Mouse (Mus musculus): ENCODE results near the gene Rai1. TPM values are rescaled to one million over a fixed set of nuclear protein-coding genes. Genes with fewer than 3 reads are reported as not detected.
A peak's percentile ranks its signal among the peaks of the same experiment; 100 is the strongest.

The Rai1 gene
- polyA plus RNA-seq, 2 experiments, result 4.5 to 7.2 TPM

DNA sequence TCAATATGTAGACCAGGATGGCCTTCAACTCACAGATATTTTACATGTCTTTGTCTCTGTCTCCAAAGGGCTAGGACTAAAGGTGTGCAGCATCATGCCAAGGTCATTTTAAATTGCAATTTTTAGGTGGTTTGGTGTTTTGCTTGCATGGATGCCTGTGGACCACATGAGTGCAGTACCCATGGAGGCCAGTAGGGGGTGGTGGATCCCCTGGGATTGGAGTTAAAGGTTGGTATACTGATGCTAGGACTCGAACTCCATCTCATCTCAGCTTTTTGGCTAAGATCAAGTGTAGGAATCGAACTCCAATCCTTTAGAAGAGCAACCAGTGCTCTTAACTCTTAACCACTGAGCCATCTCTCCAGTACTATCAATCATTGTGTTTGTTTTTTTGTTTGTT is 20.2 kb upstream of the Rai1 start:
- no peaks in the 10 kb centered on the region for H3K27me3 ChIP-seq (ENCODE audit: control insufficient read depth, insufficient read depth, low read length)

DNA sequence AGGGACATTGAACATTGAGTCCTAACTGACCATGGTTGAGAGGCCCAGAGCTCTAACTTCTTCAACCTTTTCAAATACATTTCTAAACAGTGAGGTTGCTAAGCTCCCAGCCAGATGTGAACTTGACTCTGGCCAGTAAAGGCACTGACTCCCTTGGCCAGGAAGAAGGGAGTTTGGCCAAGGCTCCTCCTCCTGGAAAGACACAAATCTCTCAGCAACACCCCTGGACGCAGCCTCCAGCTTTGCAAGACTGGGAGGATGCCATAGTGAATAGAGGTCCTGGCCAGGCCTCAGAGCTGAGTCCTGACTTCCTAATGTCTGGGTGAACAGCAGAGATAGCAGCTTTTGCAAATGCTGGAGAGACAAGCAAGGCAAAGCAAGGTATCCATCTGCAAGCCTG is 18.1 kb upstream of the Rai1 start:
- no peak overlapping the region for H3K4me3 ChIP-seq (ENCODE audit: insufficient read depth in 1 of 2, low read depth in 2 of 2, low read length in 2 of 2)
- TF ChIP-seq CTCF (IDR thresholded peaks at IDR 0.05; ENCODE audit: low read depth) (no peak), EP300 (IDR thresholded peaks at IDR 0.05; ENCODE audit: low read depth) (no peak)
- no peak overlapping the region for H3K27ac ChIP-seq
- H3K4me1 ChIP-seq (replicated peaks; ENCODE audit: control insufficient read depth in 2 of 2, insufficient read depth in 2 of 2, low read length in 1 of 2), result peaks cover 10 to 17% of the 10 kb centered on the region in 2 experiments
- 61% methylated on average over 1 of the region's 1 CpGs for WGBS (ENCODE audit: insufficient replicate concordance)
- no peak overlapping the region for H3K9ac ChIP-seq (replicated peaks)
- no peak for ATAC-seq (ENCODE audit: insufficient read depth)
- H3K36me3 ChIP-seq (replicated peaks; ENCODE audit: control insufficient read depth, insufficient read depth, low read depth), result no peaks in the 10 kb centered on the region
- H3K27me3 ChIP-seq (ENCODE audit: control insufficient read depth, insufficient read depth, low read length), result no peaks in the 10 kb centered on the region
- no peak overlapping the region for H3K4me2 ChIP-seq (ENCODE audit: low read depth)
- DNase-seq (ENCODE audit: low read depth in 3 of 3, low spot score in 3 of 3), result no peak
- no peaks in the 10 kb centered on the region for H3K9me3 ChIP-seq (ENCODE audit: control insufficient read depth, low read length)

More for the DNA sequence above, 20.2 kb upstream of the Rai1 start:
- ATAC-seq (ENCODE audit: insufficient read depth) (no peak), DNase-seq (ENCODE audit: low read depth in 3 of 3, low spot score in 3 of 3) (peak in 1 of 3 experiments; percentile 30)
- Histone ChIP-seq H3K4me3 (ENCODE audit: insufficient read depth in 1 of 2, low read depth in 2 of 2, low read length in 2 of 2) (no peak overlapping the region), H3K36me3 (replicated peaks; ENCODE audit: control insufficient read depth, insufficient read depth, low read depth) (no peaks in the 10 kb centered on the region), H3K9ac (replicated peaks) (no peak overlapping the region), H3K4me1 (replicated peaks; ENCODE audit: control insufficient read depth in 2 of 2, insufficient read depth in 2 of 2, low read length in 1 of 2) (no peaks in the 10 kb centered on the region), H3K27ac (no peak overlapping the region), H3K9me3 (ENCODE audit: control insufficient read depth, low read length) (no peaks in the 10 kb centered on the region), H3K4me2 (ENCODE audit: low read depth) (no peak overlapping the region)
- TF ChIP-seq EP300 (IDR thresholded peaks at IDR 0.05; ENCODE audit: low read depth), result no peak
- TF ChIP-seq CTCF (IDR thresholded peaks at IDR 0.05; ENCODE audit: low read depth), result peak; percentile 93
- WGBS (ENCODE audit: insufficient replicate concordance), result 16% methylated on average over 2 of the region's 2 CpGs

DNA sequence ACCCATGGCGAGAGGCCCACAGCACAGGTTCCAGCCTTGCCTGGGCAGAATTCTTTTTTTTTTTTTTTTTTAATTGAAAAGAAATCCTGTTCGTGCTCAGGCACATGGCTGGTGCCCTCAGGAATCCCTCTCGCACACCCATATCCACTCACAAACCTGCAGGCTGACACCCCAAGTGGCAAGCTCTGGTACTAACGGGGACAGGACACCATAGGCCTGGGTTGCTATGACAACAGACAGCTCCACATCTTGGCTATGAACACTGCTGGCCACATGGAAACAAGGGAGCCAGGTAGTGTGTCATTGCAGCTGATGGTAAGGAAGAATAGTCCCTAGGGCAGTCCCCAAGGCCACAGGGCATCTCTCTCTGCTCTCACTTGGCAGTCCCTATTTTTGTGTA is 15.9 kb upstream of the Rai1 start:
- no peaks in the 10 kb centered on the region for H3K36me3 ChIP-seq (replicated peaks; ENCODE audit: control insufficient read depth, insufficient read depth, low read depth)
- ATAC-seq (ENCODE audit: insufficient read depth) (no peak), DNase-seq (ENCODE audit: low read depth in 3 of 3, low spot score in 3 of 3) (no peak)
- peaks cover 10 to 20% of the 10 kb centered on the region in 2 experiments for H3K4me1 ChIP-seq (replicated peaks; ENCODE audit: control insufficient read depth in 2 of 2, insufficient read depth in 2 of 2, low read length in 1 of 2)
- TF ChIP-seq EP300 (IDR thresholded peaks at IDR 0.05; ENCODE audit: low read depth), result no peak
- peak; percentile 51 for TF ChIP-seq CTCF (IDR thresholded peaks at IDR 0.05; ENCODE audit: low read depth)
- H3K9me3 ChIP-seq (ENCODE audit: control insufficient read depth, low read length), result no peaks in the 10 kb centered on the region
- no peak overlapping the region for H3K4me2 ChIP-seq (ENCODE audit: low read depth)
- no peaks in the 10 kb centered on the region for H3K27me3 ChIP-seq (ENCODE audit: control insufficient read depth, insufficient read depth, low read length)
- H3K9ac ChIP-seq (replicated peaks), result no peak overlapping the region
- no peak overlapping the region for H3K4me3 ChIP-seq (ENCODE audit: insufficient read depth in 1 of 2, low read depth in 2 of 2, low read length in 2 of 2)
- no peak overlapping the region for H3K27ac ChIP-seq
- 42% methylated on average over 4 of the region's 4 CpGs for WGBS (ENCODE audit: insufficient replicate concordance)

DNA sequence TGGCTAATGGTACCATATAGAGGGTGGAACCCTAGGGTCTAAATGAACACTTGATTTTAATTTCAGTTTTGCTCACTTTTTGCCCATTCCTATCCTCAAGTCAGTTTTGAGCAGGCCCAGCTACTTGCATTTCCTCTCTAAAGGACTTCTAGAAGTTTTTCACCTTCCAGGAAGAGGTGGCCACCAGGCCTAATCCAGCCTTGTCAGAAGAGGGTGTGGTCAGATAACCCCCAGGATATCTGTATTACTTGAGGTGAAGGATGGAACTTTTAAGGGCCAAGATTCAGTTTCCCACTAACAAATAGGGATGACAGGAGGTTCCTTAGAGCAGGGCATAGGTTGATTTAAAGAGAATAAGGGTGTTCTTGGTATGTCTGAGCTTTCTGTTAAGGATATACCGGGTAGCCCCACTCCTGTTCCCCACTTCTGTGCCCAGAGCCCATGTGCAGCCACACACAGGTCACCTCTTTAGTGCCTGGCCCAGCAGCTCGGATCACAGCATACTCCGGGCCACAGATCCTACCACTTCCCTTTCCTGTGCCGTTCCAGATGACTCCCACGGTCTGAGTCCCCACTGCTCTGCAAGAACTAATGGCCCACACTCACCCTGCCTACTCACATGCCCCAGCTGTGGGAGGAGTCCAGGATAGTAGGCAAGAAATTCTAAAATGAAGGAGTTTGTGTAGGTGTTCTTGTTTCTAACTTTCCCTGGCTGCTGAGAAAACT is 14.0 kb upstream of the Rai1 start:
- H3K9me3 ChIP-seq (ENCODE audit: control insufficient read depth, low read length), result no peaks in the 10 kb centered on the region
- H3K4me2 ChIP-seq (ENCODE audit: low read depth), result peak overlapping the region; percentile 29; the same call in 1 of the 2 replicates
- H3K4me3 ChIP-seq (ENCODE audit: insufficient read depth in 1 of 2, low read depth in 2 of 2, low read length in 2 of 2), result no peak overlapping the region
- ATAC-seq (ENCODE audit: insufficient read depth), result peak; percentile 65; the same call in 1 of the 2 replicates
- H3K9ac ChIP-seq (replicated peaks), result peak overlapping the region; percentile 7; the same call in 1 of the 2 replicates
- WGBS (ENCODE audit: insufficient replicate concordance), result 15% methylated on average over 5 of the region's 5 CpGs
- H3K36me3 ChIP-seq (replicated peaks; ENCODE audit: control insufficient read depth, insufficient read depth, low read depth), result no peaks in the 10 kb centered on the region
- H3K27me3 ChIP-seq (ENCODE audit: control insufficient read depth, insufficient read depth, low read length), result no peaks in the 10 kb centered on the region
- TF ChIP-seq CTCF (IDR thresholded peaks at IDR 0.05; ENCODE audit: low read depth), result no peak
- 0 out of 2 replicates have a peak, but pooled peaks have one; percentile 28 for TF ChIP-seq EP300 (IDR thresholded peaks at IDR 0.05; ENCODE audit: low read depth)
- peaks cover 10 to 20% of the 10 kb centered on the region in 2 experiments for H3K4me1 ChIP-seq (replicated peaks; ENCODE audit: control insufficient read depth in 2 of 2, insufficient read depth in 2 of 2, low read length in 1 of 2)
- H3K27ac ChIP-seq, result no peak overlapping the region
- DNase-seq (ENCODE audit: low read depth in 3 of 3, low spot score in 3 of 3), result no peak

DNA sequence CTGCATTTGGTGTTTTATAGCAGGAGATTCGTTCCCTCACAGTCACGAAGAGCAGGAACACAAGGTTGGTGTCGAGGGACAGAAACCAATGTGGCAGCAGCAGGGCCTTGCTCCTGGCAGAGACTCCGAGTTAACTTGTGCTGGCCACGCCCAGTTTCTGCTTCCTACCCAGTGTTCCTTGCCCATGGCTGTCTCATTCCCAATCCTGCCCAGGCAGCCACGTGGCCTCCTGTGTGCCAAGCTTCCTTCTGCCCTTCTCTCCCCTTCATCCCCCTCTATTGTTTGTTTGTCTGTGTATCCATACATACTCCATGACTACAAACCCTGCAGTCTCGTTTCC is 13.4 kb upstream of the Rai1 start:
- Histone ChIP-seq H3K27me3 (ENCODE audit: control insufficient read depth, insufficient read depth, low read length) (no peaks in the 10 kb centered on the region), H3K27ac (no peak overlapping the region), H3K9me3 (ENCODE audit: control insufficient read depth, low read length) (no peaks in the 10 kb centered on the region), H3K4me1 (replicated peaks; ENCODE audit: control insufficient read depth in 2 of 2, insufficient read depth in 2 of 2, low read length in 1 of 2) (peaks cover 10 to 20% of the 10 kb centered on the region in 2 experiments), H3K36me3 (replicated peaks; ENCODE audit: control insufficient read depth, insufficient read depth, low read depth) (no peaks in the 10 kb centered on the region), H3K9ac (replicated peaks) (no peak overlapping the region), H3K4me3 (ENCODE audit: insufficient read depth in 1 of 2, low read depth in 2 of 2, low read length in 2 of 2) (no peak overlapping the region), H3K4me2 (ENCODE audit: low read depth) (peak overlapping the region; percentile 29; the same call in 1 of the 2 replicates)
- DNase-seq (ENCODE audit: low read depth in 3 of 3, low spot score in 3 of 3) (no peak), ATAC-seq (ENCODE audit: insufficient read depth) (no peak)
- WGBS (ENCODE audit: insufficient replicate concordance), result 49% methylated on average over 7 of the region's 7 CpGs
- no peak for TF ChIP-seq CTCF (IDR thresholded peaks at IDR 0.05; ENCODE audit: low read depth)
- no peak for TF ChIP-seq EP300 (IDR thresholded peaks at IDR 0.05; ENCODE audit: low read depth)
